Mouse (Mus musculus): Measurements from ENCODE around the gene Zdhhc25. TPM values are rescaled to one million over a fixed set of nuclear protein-coding genes. Genes with fewer than 3 reads are reported as not detected.

The Zdhhc25 gene
- total RNA-seq, 2 experiments from 2014 or later, result not detected

GRCm38 (mm10) chr15:88626886-88627488 is 26.9 kb downstream of the Zdhhc25 start:
- DNase-seq (ENCODE audit: low spot score in 2 of 2), result no peak

GRCm38 (mm10) chr15:88628801-88629356 is 28.8 kb downstream of the Zdhhc25 start:
- DNase-seq (ENCODE audit: low spot score in 2 of 2), result no peak

GRCm38 (mm10) chr15:88635205-88635604 is 35.1 kb downstream of the Zdhhc25 start:
- no peak for DNase-seq (ENCODE audit: low spot score in 2 of 2)

GRCm38 (mm10) chr15:88651019-88651418 is 50.9 kb downstream of the Zdhhc25 start:
- DNase-seq (ENCODE audit: low spot score in 2 of 2), result peak; percentile 72 to 81

Other genes with a start within 250 kb of the Zdhhc25 start
- gene Brd1, start 133.9 kb downstream of the Zdhhc25 start, total RNA-seq (2021), result 10 to 100 TPM; 50.1 to 50.2 TPM
- 10 to 100 TPM; 12.9 to 13.5 TPM for gene Zbed4, start 151.4 kb downstream of the Zdhhc25 start, total RNA-seq (2021)
- gene Alg12, start 219.0 kb downstream of the Zdhhc25 start, total RNA-seq (2021), result 10 to 100 TPM in 1 of 2 experiments, 1 to 10 TPM in 1; 9.2 to 12.0 TPM
- gene Creld2, start 219.3 kb downstream of the Zdhhc25 start, total RNA-seq (2021), result 10 to 100 TPM; 17.3 to 26.1 TPM